Mouse (Mus musculus) small intestine, adult 2 months (tissue): ENCODE results near the gene Abhd16a. TPM values are rescaled to one million over a fixed set of nuclear protein-coding genes. Genes with fewer than 3 reads are reported as not detected.
"Not testable (repeated sequence)": the region's sequence is repeated elsewhere in the genome, so short reads cannot be mapped to it uniquely, and the experiment has no call there.

Experiments
- H3K27ac ChIP-seq: fragments of 200-500 bp; 2 replicates; pipeline ENCODE4 v1.5.1; 2012; ENCODE audit warnings: low read depth, low read length, control low read depth, inconsistent platforms; ENCODE audit not compliant: insufficient read depth
- H3K27me3 ChIP-seq: fragments of 200-500 bp; 2 replicates; pipeline ENCODE4 v1.6.1; 2012; ENCODE audit warnings: mild to moderate bottlenecking, moderate library complexity, low read length, inconsistent platforms; ENCODE audit not compliant: control insufficient read depth, insufficient read depth
- H3K36me3 ChIP-seq: fragments of 200-500 bp; 2 replicates; pipeline ENCODE4 v1.6.1; 2012; ENCODE audit warnings: mild to moderate bottlenecking, low read length, control low read depth, inconsistent platforms; ENCODE audit not compliant: control insufficient read depth, insufficient read depth
- H3K4me1 ChIP-seq: fragments of 200-500 bp; 2 replicates; pipeline ENCODE4 v1.6.1; 2012; ENCODE audit warnings: low read length, inconsistent platforms, mixed read lengths; ENCODE audit not compliant: control insufficient read depth, insufficient read depth, insufficient read length
- H3K4me3 ChIP-seq: fragments of 200-500 bp; 2 replicates; pipeline ENCODE4 v1.5.1; 2012; ENCODE audit warnings: low read depth, mild to moderate bottlenecking, control low read depth, inconsistent platforms, low read length, moderate library complexity
- CTCF ChIP-seq: fragments of 200-500 bp; IDR thresholded peaks from 2 replicates; pipeline ENCODE4 v1.5.1; 2012; ENCODE audit warnings: low read depth, mild to moderate bottlenecking, control low read depth, inconsistent platforms, low read length, moderate library complexity, mixed read lengths; ENCODE audit not compliant: insufficient replicate concordance, insufficient read length; ENCODE audit errors: extremely low read depth
- POLR2A ChIP-seq: fragments of 200-500 bp; IDR thresholded peaks from 2 replicates; pipeline ENCODE4 v1.6.1; 2012; ENCODE audit warnings: low read depth, mild to moderate bottlenecking, control low read depth, inconsistent platforms, low read length, moderate library complexity
- WGBS: fragments of 180-500 bp; shearing (Covaris S2); methylation state at CpG from one replicate; pipeline ENCODE4 v1.1.7; 2018; 5-methylcytosine and 5-hydroxymethylcytosine counted together
- polyA plus RNA-seq: library from polyadenylated mRNA; depleted of rRNA; stranded (reverse); fragments of >200 nt; gene quantifications from 2 replicates; pipeline ENCODE4 v1.2.3, GENCODE M21; 2012

The Abhd16a gene
- polyA plus RNA-seq, 1 experiment = 183 TPM

DNA sequence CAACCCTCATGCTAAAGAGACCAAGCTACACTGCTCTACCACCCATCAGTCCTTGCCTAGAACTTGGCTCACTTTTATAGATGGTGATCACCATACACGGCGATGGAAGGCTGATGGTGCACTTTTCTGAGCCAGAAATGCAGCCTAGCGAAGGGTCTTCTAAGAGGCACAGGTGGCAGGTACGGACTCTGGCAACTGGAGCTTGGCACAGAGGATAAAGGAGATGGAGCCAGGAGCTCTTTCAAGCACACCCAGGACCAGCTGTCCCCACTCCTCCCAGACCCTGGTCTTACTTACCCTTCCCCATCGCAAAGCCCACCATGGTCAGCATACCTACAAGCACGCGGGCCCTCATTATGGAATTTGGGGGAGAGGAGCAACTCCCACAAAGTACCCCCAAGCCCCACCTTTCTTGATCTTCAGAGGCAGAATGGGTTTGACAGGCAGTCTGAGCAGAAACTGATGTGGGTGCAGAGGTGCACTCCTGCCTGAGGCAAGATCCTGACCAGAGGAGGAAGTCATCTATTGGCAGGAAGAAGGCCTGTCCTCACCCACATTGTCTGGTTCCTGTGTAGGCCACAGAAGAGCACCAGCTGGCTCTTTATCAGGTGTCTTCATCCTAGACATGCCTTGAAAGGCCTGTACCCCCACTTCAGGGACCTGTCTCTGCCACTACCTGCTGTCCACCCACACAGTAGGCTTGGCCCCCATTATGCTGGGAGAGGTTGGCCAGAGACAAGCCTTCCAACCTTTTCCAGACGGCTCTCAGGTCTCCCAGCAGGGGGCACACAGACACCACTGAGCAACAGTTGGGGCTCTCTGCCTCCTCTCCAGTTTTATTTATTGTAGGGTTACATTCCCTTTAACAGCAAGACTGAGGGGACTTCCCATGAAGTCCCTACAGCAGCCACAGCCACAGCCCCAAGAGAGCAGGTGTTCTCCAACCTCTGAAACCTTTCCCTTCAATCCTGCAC lies 26.3 kb downstream of the Abhd16a start, which contains the start of gene Ly6g5b:
Ly6g5b (minus strand) TSS at position 383 of the 974 bp plus-strand sequence.
- Histone ChIP-seq H3K27me3 (no peaks in the 10 kb centered on the region), H3K27ac (no peak within 1 kb of the TSS), H3K4me3 (no peak within 1 kb of the TSS), H3K36me3 (peaks cover 44% of the 10 kb centered on the region), H3K4me1 (no peaks in the 10 kb centered on the region)
- TF ChIP-seq POLR2A = no peak
- TF ChIP-seq CTCF = peak; percentile 42; the same call in 1 of the 2 replicates
- WGBS = 85% methylated on average over 8 of the region's 8 CpGs

- Histone ChIP-seq H3K27ac (peak overlapping the region; percentile 36; the same call in 1 of the 2 replicates), H3K27me3 (no peaks in the 10 kb centered on the region), H3K36me3 (peaks cover 35% of the 10 kb centered on the region), H3K4me3 (peak overlapping the region; percentile 90), H3K4me1 (peaks cover 9% of the 10 kb centered on the region; the same call in 1 of the 2 replicates)
- under 1% methylated on average over 33 of the region's 33 CpGs for WGBS
- TF ChIP-seq POLR2A = no peak
- TF ChIP-seq CTCF = no peak
Measured at GRCm38 (mm10) chr17:35120745-35121142, 31.7 kb downstream of the Abhd16a start.

GRCm38 (mm10) chr17:35121143-35121799 lies 32.2 kb downstream of the Abhd16a start, which contains the start of gene Gpank1:
Gene Gpank1 (plus strand): TSS chr17:35121455.
- no peak for TF ChIP-seq CTCF
- peak; percentile 49 for TF ChIP-seq POLR2A
- Histone ChIP-seq H3K4me1 (peaks cover 9% of the 10 kb centered on the region; the same call in 1 of the 2 replicates), H3K4me3 (peak within 1 kb of the TSS; percentile 91), H3K27ac (peak within 1 kb of the TSS; percentile 90), H3K36me3 (peaks cover 30% of the 10 kb centered on the region), H3K27me3 (no peaks in the 10 kb centered on the region)
- WGBS = under 1% methylated on average over 50 of the region's 50 CpGs

DNA sequence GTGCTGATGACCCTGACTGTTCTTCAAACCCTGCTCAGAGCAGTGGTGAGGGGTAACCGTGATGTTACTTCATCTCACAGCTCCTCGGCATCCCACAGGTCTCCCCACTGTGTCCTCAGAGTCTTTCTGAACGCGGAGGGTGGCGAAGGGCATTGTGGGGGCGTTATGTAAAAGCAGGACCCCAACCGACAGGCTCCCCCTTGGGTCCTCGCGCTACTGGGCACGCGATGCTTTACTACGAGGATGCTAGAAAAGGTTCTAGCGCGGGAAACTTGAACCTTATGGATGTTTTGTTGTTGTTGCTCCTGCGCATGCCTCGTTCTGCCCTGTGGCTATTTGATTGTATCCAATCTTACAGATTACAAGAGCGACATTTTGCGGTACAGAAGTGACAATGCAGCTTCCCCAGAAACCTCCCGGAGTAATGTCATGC lies 32.8 kb downstream of the Abhd16a start, which contains the start of gene Csnk2b:
Csnk2b (minus strand) TSS at position 183 of the 433 bp plus-strand sequence.
- H3K27me3 ChIP-seq = no peaks in the 10 kb centered on the region
- peaks cover 26% of the 10 kb centered on the region for H3K36me3 ChIP-seq
- no peak for TF ChIP-seq POLR2A
- no peak for TF ChIP-seq CTCF
- 1% methylated on average over 19 of the region's 19 CpGs for WGBS
- peaks cover 9% of the 10 kb centered on the region; the same call in 1 of the 2 replicates for H3K4me1 ChIP-seq
- peak within 1 kb of the TSS; percentile 91 for H3K4me3 ChIP-seq
- H3K27ac ChIP-seq = peak within 1 kb of the TSS; percentile 90

DNA sequence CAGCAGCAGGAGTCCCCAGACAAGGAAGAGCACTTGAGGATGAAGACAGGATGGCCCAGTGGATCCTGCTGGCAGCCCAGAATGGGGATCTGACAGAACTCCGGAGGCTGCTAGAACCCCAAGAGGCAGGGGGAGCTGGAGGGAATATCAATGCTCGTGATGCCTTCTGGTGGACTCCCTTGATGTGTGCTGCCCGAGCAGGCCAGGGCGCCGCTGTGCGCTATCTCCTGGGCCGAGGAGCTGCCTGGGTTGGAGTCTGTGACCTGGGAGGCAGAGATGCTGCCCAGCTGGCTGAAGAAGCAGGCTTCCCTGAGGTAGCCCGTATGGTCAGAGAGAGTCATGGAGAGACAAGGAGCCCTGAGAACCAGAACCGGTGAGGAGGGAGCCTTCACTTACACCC lies 34.2 kb downstream of the Abhd16a start:
- 92% methylated on average over 9 of the region's 9 CpGs for WGBS
- H3K27ac ChIP-seq, H3K4me3 ChIP-seq, H3K27me3 ChIP-seq: not testable (repeated sequence)
- Histone ChIP-seq H3K36me3 (peaks cover 21% of the 10 kb centered on the region), H3K4me1 (peaks cover 17% of the 10 kb centered on the region)

GRCm38 (mm10) chr17:35124261-35124896 lies 35.3 kb downstream of the Abhd16a start:
- H3K4me3 ChIP-seq, H3K27me3 ChIP-seq: not testable (repeated sequence)
- WGBS = 45% methylated on average over 12 of the region's 12 CpGs
- Histone ChIP-seq H3K27ac (peak overlapping the region; percentile 91), H3K36me3 (peaks cover 18% of the 10 kb centered on the region), H3K4me1 (peaks cover 17% of the 10 kb centered on the region)
